Mouse (Mus musculus) frontal cortex, postnatal 10 days (tissue): ENCODE measurements at regions not wholly inside any gene's neighbourhood (a gene's known extent, or its start where the extent isn't known, plus 50 kb on each side); places are given as distances from the start of the nearest gene placed in this dataset.

ENCODE experiments used
- DNase-seq, 2 experiments: peaks; one replicate each; pipeline ENCODE4 v3.0.0; 2022; ENCODE audit warnings: low spot score in 2 of 2, mixed read lengths in 1 of 2

DNA sequence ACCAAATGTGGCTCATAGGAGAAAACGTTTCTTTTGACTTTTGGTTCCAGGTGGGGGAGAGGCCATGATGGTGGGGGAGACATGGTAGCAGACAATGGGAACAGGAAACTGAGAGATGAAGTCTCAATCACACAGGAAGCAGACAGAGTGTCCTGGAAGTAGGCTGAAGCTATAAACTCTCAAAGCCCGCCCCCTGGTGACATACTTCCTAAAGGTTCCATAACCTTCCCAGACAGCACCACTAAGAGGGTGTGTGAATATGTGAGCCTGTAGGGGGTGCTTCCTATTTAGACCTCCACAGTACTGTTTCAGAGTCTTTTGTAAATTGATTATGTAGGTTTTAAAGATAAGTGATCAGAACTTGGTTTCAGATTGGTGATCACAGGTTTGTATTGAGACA is 284.1 kb upstream of the Slc30a5 start:
- no peak for DNase-seq

DNA sequence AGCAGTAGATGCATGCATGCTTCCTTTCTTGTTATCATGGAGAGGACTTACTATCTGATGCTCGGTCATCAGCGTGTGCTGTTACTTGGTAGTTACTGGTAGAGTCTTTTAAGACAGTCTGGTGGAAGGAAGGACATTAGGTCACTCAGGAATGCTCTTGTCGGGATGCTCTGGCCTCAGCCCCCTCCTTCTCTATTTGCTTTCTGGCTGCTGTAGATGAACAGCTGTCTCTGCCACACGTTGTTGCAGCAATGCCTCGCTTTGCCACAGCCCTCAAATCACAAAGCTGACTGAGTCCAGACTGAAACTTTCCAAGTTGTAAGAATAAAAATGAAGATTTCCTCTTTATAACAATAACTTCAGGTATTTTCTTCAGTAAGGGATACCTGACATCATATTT is 282.1 kb upstream of the Slc30a5 start:
- DNase-seq, result no peak

DNA sequence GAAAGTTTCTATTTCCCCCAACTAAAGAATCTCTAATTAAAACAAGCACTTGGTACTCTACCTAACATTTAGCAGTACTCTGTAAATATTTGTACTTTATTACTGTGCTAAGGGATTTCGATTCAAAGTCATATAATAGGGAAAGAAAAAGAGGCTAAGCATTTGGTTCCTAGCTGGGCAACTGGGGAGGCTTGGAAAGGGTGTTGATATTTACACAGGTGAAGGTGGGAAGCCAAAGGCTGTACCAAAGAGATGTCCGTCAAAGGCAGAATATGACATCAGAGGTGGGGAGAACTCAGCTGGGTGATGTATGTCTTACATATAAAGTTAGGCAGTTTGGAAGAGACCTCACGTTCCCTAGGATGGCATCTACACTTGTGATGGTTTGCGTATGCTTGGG is 278.9 kb upstream of the Slc30a5 start:
- DNase-seq, result no peak

DNA sequence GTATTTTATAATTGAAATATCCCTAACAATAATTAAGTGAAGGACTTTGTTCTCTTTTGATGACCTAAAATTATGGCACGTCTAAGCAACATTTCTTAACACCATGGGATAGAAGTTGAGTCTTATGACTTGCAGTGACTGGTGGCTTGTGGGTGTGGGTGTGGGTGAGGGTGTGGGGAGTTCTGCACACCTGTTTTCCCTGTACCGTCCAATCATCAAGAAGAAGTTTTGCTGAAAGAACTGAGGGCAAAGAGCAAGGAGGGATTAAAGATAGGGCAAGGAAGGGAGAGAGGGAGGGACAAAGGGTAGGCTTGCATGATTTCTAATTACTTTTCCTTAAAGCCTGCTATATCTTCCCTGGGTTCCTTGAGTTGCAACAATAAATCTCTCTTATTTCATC is 278.5 kb upstream of the Slc30a5 start:
- no peak for DNase-seq

DNA sequence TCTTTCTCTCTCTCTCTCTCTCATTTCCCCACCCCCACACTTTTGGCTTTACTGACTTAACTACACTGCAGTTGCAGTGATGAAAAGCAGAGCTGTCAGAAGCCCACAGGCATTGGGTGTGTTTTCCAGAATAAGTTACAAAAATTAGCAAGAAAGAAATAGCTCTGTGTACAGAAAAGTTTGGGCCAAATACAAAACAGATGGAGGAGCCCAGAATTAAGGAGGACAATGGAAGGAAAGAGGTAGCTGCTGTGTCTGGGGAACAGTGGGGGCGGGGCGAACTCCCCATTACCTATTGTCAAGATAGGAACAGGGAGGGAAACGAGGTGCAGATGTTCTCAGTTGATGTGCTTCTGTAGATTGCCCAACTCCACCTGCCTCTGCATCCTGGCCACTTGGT is 267.4 kb upstream of the Slc30a5 start:
- no peak for DNase-seq

DNA sequence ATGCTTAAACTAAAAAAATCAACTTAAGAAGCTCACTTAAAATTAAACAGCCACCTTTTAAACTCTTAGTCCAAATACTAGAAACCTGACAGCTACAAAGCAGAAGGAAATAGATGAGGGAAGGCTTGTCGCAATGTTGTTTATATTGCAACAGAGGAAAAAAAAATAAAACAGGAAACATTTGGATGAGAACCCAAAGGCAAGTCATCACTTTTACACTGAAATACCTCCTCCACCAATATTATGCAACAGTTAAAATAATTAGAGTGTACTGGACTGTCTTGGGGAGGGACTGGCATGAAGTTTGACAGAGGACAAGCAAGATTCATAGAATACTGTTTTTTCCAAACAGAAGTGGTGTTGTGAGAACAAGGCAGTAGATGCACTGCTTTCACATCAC is 263.6 kb upstream of the Slc30a5 start:
- DNase-seq, result no peak

DNA sequence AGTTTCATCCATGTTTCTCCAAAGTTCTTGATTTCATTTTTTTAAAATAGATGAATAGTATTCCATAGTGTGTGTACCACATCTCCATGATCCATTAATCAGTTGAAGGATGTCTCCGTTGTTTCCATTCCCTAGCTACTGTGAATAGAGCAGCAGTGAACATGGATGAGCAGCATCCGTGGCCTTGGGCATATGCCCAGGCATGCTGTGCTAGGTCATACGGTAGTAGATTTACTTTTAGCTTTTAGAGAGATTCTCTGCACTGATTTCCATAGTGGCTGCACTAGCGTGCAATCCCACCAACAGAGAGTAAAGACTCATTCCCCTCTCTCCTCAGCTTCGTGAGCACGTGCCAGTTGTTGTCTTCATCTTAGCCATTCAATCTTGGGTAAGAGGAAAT is 263.0 kb upstream of the Slc30a5 start:
- no peak for DNase-seq

DNA sequence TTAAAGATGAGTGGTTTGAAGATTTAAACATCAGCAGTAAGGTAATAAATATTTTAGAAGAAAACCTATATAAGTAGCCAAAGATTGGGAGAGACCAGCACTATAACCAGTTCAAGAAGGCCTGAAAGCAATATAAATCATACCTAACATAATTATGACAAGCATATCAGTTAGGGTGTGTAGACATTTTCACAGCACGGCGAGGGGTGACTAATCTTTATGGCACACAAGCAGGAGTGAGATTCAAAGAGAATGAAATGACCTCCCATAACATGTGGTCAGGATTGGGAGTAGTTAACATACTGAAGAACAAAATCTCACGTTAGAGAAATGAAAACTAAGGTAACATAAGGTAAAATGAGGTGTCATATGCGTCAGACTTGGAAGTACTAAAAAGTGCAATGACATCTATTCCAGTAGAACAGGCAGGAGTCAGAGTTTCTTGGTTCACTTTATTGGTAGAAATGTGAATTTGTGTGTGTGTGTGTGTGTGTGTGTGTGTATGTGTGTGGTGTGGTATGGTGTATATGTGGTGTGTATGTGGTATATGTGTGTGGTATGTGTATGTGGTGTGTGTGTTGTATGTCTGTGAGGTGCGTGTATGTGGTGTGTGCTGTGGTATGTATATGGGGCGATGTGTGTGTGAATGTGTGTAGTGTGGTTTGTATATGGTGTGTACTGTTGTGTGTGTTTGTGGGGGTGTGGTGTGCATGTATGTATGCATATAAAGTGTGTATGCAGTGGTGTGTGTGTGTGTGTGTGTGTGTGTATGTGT is 262.0 kb upstream of the Slc30a5 start:
- DNase-seq, result no peak

DNA sequence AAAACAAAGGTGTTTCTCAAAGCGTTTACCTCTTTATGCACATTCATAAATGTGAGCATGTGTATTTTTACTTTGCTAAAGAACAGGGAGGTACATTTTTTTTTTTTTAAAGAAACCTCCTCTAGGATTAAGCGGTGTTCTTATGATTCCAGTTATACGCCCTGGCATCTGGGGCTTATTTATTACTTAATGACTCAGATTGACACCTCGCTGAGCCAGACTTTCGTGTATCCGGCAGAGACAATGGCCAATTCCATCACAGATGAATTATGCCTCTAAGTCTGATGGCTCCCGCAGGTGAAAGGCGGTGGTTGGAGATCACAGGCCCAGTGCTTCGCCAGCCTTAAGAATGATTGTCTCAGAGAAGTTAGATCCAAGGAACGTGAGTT is 259.5 kb upstream of the Slc30a5 start:
- no peak for DNase-seq

DNA sequence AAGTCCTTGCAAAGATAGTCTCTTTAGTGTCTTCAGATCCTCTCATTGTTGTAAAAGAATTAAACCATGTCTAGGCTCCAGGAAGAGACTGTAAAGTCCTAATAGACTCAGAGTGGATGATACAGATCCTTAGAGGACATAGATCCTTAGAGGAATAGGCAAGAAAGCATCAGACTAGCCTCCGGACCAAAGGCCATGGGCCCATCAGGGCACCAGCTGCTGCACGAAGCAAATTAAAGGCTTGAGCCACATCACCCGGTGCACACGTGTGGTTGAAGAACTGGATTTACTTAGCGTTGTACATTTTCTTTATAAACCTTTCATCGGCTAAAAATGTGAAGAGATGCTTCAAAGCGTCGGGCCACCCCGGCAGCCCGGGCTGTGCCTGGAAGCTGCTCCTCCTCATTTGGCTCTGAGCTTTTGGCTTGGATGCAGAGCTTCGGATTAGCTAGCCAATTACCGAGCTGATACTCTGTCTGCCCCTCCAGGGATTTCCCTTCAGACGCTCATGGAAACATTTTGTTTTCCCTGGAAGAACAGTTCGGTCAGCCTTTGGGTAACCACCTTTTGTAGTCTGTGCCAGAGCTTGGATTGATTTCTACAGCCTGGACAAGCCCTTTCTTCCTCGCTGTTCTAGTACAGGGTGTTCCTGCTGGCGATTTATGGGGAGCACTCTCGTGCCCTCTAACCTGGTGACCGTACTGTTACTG is 259.0 kb upstream of the Slc30a5 start:
- DNase-seq, result peak; percentile 33 to 61

DNA sequence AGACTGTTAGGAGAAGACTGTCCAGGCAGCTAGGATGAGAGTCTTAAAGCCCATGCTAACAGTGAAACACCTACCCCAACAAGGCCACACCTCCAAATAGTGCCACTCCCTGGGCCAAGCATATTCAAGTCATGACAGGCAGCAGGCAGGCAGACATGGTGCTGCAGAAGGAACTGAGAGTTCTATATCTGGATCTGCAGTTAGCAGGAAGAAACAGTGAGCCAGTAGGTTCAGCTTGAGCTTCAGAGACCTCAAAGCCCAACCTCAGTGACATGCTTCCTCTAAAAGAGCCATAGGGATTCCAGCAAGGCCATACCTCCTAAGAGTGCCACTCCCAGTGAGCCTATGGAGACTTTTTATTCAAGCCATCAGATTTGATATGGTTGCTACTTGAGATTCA is 252.0 kb upstream of the Slc30a5 start:
- DNase-seq, result no peak

DNA sequence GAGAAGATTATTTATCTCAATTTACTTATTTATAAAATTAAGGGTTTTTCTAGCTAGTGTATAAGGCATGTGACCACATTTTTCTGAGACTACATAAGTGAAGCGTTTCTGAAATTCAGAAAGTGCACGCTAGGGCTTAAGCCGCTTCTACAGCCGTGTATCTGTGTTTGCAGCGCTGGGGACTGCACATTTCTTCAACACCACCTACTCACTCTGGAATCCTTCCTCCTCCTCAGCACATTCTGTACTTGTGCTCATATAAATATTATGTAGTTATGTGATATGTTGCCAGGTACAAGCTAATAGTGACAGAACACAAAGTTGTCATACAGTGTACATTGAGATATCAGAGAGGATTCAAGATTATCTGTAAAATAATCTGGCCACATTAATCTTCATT is 251.0 kb upstream of the Slc30a5 start:
- DNase-seq, result no peak

DNA sequence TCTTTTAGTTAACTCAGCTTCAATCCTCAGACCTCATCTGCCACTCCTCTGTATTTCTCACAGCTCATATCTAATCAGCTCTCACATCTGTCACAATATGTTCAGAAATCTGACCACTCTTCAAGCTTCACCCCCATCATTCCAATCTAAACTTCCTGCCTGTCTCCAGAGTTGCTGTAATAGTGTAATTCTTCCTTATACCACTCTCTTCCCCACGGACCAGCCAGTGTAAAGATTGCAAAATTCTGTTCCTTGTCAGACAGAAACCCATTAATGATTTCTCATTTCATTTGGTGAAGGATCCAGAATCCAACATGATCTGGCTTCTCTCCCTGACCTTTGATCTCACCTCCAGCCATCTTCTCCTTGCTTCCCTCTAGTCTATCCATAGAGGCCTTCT is 250.2 kb upstream of the Slc30a5 start:
- DNase-seq, result no peak

DNA sequence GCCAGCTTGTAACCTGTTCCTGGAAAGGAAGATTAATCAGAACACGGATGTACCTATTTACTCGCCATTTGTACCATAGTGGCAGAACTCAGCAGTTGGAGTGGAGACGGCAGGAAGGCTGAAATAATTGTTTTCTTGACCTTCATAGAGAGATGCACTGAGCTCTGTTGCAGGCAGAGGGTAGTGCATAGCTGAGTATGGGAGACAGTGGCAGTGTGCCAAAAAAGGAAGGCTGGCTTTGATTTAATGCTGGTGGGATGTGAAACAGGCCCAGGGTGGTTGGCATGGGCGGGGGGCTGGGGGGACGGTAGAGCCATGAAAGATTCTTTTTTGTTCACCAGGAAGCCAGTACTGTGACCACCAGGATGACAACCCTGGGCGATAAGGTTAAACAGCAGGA is 235.3 kb upstream of the Slc30a5 start:
- no peak for DNase-seq

DNA sequence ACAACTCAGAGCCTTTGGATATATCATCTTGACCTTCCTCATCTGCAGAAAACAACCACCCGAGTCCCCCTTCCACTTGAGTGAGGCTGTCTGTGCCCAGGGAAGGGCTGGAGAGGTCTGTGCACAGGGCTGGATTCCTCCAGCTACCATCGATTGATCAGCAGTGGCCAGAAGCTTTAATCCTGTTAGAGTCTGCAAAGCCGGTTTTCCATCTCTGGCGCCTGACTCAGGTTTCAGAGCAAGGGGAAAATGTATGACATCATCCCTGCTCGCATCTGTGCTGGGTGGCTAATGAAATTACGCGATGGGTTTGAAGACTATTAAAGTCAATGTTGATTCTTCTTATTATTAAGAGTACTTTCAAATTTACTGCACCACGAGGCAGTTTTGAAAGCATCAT is 229.4 kb upstream of the Slc30a5 start:
- DNase-seq, result no peak

DNA sequence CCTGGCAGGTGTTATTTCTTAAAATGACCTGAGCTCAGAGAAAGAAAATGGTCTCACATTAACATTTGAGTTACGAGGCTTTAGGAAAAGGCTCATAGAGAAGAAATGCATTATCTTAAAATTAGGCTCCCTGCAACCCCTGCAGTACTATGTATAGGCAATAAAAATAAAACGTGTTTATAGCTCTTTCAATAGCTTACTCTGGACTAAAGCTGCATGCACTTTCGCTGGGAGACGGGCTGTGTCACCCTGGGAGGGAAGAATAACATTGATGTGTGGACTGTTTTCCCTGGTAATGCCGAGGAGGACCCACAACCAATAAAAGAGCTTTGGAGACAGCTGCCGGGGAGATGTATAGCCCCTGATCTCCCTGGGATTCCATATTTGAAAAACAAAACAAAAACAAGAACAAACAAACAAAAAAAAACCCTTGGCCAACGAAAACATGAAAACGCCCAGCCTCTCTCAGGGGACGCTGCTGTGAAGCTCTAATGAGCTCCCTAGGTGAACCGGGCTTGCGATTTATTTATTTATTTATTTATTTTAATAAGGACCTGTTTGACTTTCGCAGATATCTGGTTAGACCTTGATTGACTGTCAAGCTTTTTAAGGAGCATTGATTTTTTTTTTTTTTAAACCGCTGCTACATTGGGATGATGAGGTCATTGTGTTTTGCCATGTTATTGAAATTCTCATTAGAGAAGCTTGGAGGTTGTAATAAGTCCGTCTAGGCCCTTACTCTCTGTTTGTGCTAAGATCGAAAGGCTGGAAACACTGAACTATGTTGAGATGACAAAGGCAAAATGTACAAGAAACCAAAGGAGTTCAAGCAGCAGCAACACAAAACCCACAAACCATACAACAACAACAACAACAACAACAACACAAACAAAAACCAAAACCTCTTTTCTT is 228.3 kb upstream of the Slc30a5 start:
- DNase-seq, result no peak

DNA sequence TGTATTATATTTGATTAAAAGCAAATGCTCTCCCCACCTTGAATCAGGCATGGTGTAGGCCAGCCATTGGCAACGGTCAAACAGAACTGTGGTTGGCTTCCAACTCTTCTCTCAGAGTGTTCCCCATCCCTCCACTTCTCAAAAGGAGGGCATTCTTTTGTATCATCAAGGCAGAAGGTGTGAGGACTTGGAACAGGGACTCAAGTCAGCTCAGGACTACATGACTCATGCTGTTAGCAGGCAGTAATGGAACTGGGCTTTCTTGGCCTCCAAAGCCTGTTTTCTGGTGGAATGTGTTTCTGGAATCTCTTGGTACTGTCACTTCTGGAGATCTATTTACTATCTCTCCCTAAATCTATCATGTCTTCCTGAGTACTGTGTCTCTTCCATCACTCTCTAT is 216.3 kb upstream of the Slc30a5 start:
- no peak for DNase-seq

DNA sequence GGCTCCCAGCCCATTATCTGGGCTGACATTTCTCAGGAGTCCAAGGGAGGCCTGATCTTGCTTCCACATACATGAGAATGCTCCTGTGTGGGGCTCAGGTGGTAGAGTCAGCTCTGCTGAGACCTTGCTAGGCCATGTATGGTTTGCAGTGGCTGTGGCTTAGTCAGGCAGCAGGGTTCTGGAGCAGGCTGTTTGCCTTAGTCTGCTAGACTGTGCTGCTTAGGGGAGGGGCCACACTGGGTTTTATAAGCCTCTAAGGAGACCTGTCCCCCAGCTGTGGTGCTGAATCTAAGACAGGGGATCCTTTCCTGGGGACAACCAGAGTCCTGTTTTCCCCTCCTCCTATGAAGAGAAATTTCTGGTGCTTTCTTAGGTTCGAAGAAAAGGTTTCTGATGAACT is 199.4 kb upstream of the Slc30a5 start:
- DNase-seq, result no peak

DNA sequence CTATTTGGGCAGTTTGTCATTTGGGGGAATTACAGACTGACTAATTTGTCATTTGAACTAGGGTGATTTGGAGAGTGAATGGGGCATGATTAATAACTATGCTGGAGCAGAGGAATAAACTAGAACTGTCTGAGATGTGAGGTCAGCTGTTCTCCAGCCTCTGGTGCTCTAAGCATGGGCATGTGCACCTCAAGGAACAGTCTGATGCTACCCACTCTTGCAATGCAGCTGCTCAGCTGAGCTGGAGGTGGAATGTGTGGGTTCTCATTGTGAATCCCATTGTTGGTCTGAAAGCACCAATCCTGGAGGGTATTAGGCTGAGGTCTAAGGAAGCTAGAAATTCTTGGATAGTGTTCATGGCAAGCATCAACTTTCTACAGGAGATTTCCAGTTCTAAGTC is 192.8 kb upstream of the Slc30a5 start:
- DNase-seq, result no peak

DNA sequence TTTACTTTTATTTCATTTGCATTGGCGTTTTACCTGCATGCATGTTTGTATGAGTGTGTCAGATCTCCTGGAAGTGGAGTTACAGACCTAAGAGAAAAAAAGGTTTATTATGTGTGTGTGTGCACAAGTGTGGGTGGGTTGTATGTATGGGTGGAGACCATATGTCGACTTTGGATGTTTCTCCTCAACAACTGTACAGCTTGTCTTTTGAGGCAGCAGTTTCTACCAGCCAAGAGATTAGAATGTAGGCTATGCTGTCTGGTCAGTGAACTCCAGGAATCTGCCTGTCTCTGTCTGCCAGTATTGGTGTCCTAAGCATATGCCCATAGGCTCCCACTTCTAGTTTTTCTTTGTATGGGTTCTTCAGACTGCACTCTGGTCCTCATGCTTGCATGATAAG is 192.3 kb upstream of the Slc30a5 start:
- no peak for DNase-seq

DNA sequence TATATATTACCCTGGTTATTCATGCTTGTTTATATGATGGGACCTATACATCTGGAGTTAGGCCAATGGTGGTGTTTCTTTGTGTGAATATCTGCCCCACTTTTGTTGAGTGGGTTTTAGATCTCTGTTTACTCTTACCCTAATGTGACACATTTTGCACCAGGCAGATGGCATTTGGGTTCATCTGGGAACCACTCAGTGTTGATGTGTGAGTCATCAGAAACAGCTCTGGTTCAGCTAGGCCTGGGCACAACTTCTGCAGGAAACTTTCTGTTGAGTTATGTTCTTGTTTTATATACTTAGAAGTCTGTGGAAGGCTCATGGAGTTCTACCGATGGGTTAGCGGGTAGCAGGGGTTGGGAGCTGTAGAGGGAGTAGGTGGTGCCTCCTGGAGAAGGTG is 191.7 kb upstream of the Slc30a5 start:
- DNase-seq, result no peak

DNA sequence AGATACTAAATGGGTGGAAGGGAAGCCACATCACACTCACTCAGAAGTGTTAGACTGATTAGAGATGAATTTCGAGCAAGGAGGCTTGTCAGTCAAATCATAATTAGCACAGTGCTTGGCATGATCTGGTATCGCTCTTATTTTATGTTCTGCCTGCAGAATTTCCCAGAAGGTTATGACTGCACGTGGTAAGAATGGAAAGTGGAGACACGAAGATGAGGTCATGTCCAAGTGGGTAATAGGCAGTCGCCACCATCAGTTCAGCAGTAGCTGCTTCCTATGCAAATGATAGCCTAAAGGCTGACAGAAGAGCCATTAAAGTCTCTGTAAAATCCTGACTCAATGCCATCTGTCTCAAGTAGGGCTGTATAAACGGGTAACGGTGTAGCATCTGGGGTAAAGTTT is 186.0 kb upstream of the Slc30a5 start:
- DNase-seq, result no peak

DNA sequence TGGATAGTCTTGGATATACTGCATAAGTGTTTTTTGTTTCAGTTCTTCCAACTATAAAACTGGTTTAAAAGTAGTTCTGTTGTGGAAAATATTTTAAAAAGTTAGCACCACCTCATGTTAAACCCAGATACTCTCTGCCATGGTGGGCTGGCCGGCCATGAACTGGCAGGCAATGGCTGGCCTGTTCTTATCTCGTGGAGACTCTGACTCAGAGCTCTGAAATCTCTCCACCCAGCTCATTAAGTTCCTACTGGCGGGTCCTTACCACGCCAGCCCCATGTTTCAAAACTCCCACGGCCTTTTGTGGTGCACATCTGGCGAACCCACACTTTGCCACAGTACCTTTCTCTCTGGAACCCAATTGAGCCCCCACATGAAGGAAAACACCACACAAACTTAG is 183.8 kb upstream of the Slc30a5 start:
- DNase-seq, result no peak
